Mouse (Mus musculus): ENCODE results near the gene Efcab12. TPM values are rescaled to one million over a fixed set of nuclear protein-coding genes. Genes with fewer than 3 reads are reported as not detected.

Efcab12 gene
- polyA plus RNA-seq, 1 experiment from 2014 or later: 0.72 TPM

DNA sequence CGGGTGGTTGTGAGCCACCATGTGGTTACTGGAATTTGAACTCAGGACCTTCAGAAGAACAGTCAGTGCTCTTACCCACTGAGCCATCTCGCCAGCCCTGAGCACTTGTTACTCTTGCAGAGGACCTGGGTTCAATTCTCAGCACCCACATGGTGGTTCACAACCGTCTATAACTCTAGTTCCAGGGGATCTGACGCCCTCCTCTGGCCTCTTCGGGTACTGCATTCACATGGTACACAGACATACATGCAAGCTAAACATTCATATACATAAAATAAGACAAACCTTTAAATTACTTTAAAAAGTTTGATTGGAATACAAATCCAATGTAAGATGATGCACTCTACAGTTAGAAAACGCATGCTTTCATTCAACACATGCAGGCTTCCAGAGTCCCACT is 66.0 kb downstream of the Efcab12 start:
- no peaks in the 10 kb centered on the region for H3K27me3 ChIP-seq (ENCODE audit: control insufficient read depth, insufficient read depth, low read length)
- no peak overlapping the region for H3K9ac ChIP-seq (ENCODE audit: low read length)
- ATAC-seq (ENCODE audit: insufficient number of reproducible peaks, low FRiP score, low TSS enrichment, low read depth) (no peak), DNase-seq (ENCODE audit: low spot score) (no peak)
- 82% methylated on average over 6 of the region's 6 CpGs for WGBS
- H3K4me2 ChIP-seq (ENCODE audit: low read depth, severe bottlenecking): no peak overlapping the region
- no peak overlapping the region for H3K27ac ChIP-seq (replicated peaks; ENCODE audit: low read depth, low read length)
- no peaks in the 10 kb centered on the region for H3K36me3 ChIP-seq (ENCODE audit: control insufficient read depth, insufficient read depth, low read length)
- H3K4me3 ChIP-seq (ENCODE audit: low read depth, low read length): no peak overlapping the region
- no peaks in the 10 kb centered on the region for H3K9me3 ChIP-seq (ENCODE audit: control insufficient read depth, low read length)
- peaks cover 12% of the 10 kb centered on the region for H3K4me1 ChIP-seq (ENCODE audit: control insufficient read depth, insufficient read depth, low read length)

DNA sequence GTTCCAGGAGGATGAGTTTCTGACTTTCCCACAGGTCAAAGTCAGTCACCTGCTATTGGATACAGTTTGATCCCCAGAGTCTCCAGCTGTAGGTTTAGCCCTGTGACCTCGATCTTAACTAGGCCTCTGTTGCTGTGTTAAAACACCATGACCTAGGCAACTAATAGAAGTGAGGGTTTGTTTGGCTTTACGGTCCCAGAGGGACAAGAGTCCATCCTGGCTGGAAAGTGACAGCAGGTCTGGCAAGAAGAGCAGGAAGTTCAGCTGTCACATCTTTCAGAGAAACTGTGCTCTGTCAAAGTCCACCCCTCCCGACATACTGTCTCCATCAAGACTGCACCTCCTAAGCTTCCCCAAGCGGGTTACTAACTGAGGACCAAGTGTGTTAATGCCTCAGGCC is 67.4 kb downstream of the Efcab12 start:
- Histone ChIP-seq H3K4me3 (ENCODE audit: low read depth, low read length) (no peak overlapping the region), H3K4me1 (ENCODE audit: control insufficient read depth, insufficient read depth, low read length) (peaks cover 7% of the 10 kb centered on the region), H3K4me2 (ENCODE audit: low read depth, severe bottlenecking) (no peak overlapping the region), H3K9me3 (ENCODE audit: control insufficient read depth, low read length) (no peaks in the 10 kb centered on the region), H3K36me3 (ENCODE audit: control insufficient read depth, insufficient read depth, low read length) (no peaks in the 10 kb centered on the region), H3K27ac (replicated peaks; ENCODE audit: low read depth, low read length) (no peak overlapping the region), H3K27me3 (ENCODE audit: control insufficient read depth, insufficient read depth, low read length) (no peaks in the 10 kb centered on the region), H3K9ac (ENCODE audit: low read length) (no peak overlapping the region)
- no peak for DNase-seq (ENCODE audit: low spot score)
- ATAC-seq (ENCODE audit: insufficient number of reproducible peaks, low FRiP score, low TSS enrichment, low read depth): no peak
- 72% methylated on average over 4 of the region's 4 CpGs for WGBS

DNA sequence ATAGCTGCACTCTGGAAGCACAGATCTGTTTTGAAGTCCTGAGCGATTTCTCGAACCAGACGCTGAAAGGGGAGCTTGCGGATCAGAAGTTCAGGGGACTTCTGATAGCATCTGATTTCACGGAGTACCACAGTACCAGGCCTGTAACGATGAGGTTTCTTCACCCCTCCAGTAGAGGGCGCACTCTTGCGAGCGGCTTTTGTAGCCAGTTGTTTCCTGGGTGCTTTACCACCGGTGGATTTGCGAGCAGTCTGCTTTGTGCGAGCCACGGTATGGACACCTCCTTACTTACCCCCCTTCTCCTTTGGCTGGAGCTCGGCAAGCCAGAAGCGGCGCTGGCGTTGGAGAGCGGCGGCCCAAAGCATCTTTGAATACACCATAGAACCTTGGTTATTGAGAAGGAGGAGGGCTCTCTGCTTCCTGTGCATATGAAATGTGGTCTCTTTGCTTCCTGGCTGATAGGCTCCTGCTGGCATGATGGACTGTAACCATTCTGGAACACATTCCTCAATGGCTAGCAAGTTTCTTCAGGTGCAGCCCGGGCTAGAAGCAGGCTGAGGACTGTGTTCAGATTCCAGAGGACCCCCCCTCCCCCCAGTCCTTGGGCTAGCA is 68.0 kb downstream of the Efcab12 start:
- Histone ChIP-seq H3K27ac (replicated peaks; ENCODE audit: low read depth, low read length) (no peak overlapping the region), H3K4me2 (ENCODE audit: low read depth, severe bottlenecking) (no peak overlapping the region), H3K9me3 (ENCODE audit: control insufficient read depth, low read length) (no peaks in the 10 kb centered on the region), H3K36me3 (ENCODE audit: control insufficient read depth, insufficient read depth, low read length) (no peaks in the 10 kb centered on the region), H3K4me3 (ENCODE audit: low read depth, low read length) (no peak overlapping the region), H3K9ac (ENCODE audit: low read length) (no peak overlapping the region), H3K27me3 (ENCODE audit: control insufficient read depth, insufficient read depth, low read length) (no peaks in the 10 kb centered on the region), H3K4me1 (ENCODE audit: control insufficient read depth, insufficient read depth, low read length) (no peaks in the 10 kb centered on the region; the same call in none of the 2 replicates)
- ATAC-seq (ENCODE audit: insufficient number of reproducible peaks, low FRiP score, low TSS enrichment, low read depth) (no peak), DNase-seq (ENCODE audit: low spot score) (no peak)
- WGBS: 85% methylated on average over 19 of the region's 20 CpGs

DNA sequence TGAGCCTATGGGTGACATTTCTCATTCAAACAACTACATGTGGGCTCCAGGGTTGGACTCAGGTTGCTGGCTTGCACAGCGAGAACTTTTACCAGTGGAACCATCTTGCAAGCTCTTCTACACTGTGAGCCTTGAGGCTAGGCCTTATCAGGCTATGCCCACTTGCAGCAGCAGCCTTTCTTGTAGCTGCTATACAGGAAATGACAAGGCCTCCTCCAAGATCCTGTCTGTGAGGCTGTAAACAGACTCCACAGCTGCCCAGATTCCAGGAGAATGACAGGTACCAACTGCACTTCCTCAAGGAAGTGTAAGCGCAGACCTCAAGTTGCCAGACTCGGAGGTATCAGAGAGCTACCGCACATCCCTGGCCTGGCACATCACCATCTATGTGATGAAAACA is 70.0 kb downstream of the Efcab12 start:
- H3K36me3 ChIP-seq (ENCODE audit: control insufficient read depth, insufficient read depth, low read length): no peaks in the 10 kb centered on the region
- no peak for DNase-seq (ENCODE audit: low spot score)
- H3K9ac ChIP-seq (ENCODE audit: low read length): no peak overlapping the region
- H3K4me2 ChIP-seq (ENCODE audit: low read depth, severe bottlenecking): no peak overlapping the region
- no peak overlapping the region for H3K27ac ChIP-seq (replicated peaks; ENCODE audit: low read depth, low read length)
- H3K27me3 ChIP-seq (ENCODE audit: control insufficient read depth, insufficient read depth, low read length): no peaks in the 10 kb centered on the region
- no peak for ATAC-seq (ENCODE audit: insufficient number of reproducible peaks, low FRiP score, low TSS enrichment, low read depth)
- H3K4me3 ChIP-seq (ENCODE audit: low read depth, low read length): no peak overlapping the region
- H3K9me3 ChIP-seq (ENCODE audit: control insufficient read depth, low read length): no peaks in the 10 kb centered on the region
- no peaks in the 10 kb centered on the region; the same call in 1 of the 2 replicates for H3K4me1 ChIP-seq (ENCODE audit: control insufficient read depth, insufficient read depth, low read length)
- WGBS: 83% methylated on average over 4 of the region's 4 CpGs

DNA sequence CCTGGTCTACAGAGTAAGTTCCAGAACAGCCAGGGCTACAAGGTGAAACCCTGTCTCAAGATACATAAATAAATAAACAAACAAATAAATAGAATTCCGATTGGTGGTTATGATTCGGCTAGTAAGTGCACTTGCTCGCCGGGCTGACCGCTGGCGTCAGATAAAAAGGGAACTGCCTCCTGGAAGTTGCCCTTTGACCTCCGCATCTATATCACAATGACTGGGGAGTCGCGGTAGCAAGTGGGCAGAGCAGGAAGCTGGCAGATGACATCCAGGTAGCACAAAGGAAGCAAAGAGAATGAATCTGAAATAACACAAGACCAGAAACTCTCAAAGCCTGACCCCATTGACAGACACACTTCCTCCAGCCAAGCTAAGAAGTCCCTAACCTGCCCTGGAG is 70.9 kb downstream of the Efcab12 start:
- WGBS: 52% methylated on average over 9 of the region's 9 CpGs
- Histone ChIP-seq H3K36me3 (ENCODE audit: control insufficient read depth, insufficient read depth, low read length) (no peaks in the 10 kb centered on the region), H3K27me3 (ENCODE audit: control insufficient read depth, insufficient read depth, low read length) (no peaks in the 10 kb centered on the region), H3K9ac (ENCODE audit: low read length) (no peak overlapping the region), H3K9me3 (ENCODE audit: control insufficient read depth, low read length) (no peaks in the 10 kb centered on the region), H3K4me2 (ENCODE audit: low read depth, severe bottlenecking) (no peak overlapping the region), H3K4me3 (ENCODE audit: low read depth, low read length) (no peak overlapping the region), H3K4me1 (ENCODE audit: control insufficient read depth, insufficient read depth, low read length) (peaks cover 4% of the 10 kb centered on the region; the same call in 1 of the 2 replicates), H3K27ac (replicated peaks; ENCODE audit: low read depth, low read length) (no peak overlapping the region; the same call in 1 of the 2 replicates)
- ATAC-seq (ENCODE audit: insufficient number of reproducible peaks, low FRiP score, low TSS enrichment, low read depth): no peak
- no peak for DNase-seq (ENCODE audit: low spot score)

DNA sequence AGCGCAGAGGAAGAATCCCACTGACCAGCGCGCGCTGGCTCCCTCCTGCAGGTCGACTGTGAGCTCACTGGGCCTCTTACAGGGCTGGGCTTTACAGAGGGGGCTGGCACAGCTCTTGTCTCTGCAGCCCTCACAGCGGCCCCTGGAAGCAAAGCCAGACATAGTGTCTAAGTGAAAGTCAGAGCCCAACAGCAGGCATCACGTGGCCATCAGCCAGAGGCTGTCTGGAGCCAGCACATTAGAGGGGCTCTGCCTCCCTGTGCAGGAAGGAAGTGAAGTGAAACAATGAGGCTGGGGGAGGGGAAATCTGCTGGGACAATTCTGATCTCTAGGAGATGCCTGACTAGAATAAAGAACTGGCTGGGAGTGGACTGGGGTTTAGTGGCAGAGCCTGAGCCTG is 74.0 kb downstream of the Efcab12 start:
- no peak overlapping the region for H3K9ac ChIP-seq (ENCODE audit: low read length)
- ATAC-seq (ENCODE audit: insufficient number of reproducible peaks, low FRiP score, low TSS enrichment, low read depth): peak; percentile 87
- H3K4me1 ChIP-seq (ENCODE audit: control insufficient read depth, insufficient read depth, low read length): peaks cover 7% of the 10 kb centered on the region; the same call in 1 of the 2 replicates

DNA sequence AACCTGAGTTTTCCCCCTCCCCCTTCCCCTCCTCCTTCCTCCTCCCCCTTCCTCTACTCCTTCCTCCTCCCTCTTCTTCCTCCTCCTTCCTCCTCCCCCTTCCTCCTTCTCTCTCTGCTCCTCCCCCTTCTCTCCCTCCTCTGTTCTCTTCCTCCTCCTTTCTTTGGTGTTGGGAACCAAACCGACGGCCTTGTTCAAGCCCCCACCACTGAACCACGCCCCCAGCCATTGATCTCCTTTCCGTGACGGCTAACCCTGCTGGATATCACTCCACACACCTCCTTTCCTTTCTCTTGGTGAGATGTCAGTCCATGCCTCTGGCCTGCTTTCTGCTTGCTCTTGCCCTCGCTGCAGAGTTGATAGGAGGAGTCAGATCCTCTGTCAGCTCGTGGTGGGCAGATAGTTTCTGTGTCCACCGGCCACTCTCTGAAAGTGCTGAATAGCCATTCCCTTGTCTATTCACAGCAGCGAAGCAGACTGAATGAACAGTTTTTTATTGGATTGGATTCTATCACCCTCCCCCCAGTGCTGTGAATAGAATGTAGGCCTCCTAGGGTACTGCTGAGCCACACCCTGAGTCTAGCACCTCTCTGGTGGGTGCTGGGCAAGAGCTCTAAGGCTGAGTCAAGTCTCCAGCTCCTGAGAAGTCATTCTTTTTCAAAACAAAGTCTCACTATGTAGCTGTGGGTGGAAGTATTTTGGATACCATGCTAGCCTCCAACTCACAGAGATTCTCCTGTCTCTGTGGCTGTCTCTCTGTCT is 76.0 kb downstream of the Efcab12 start, which contains the start of gene Tmem40:
Gene Tmem40 (minus strand): TSS at position 416 of the 762 bp plus-strand sequence.
- no peaks in the 10 kb centered on the region for H3K36me3 ChIP-seq (ENCODE audit: control insufficient read depth, insufficient read depth, low read length)
- ATAC-seq (ENCODE audit: insufficient number of reproducible peaks, low FRiP score, low TSS enrichment, low read depth): no peak
- H3K9me3 ChIP-seq (ENCODE audit: control insufficient read depth, low read length): no peaks in the 10 kb centered on the region
- H3K9ac ChIP-seq (ENCODE audit: low read length): no peak within 1 kb of the TSS
- peak within 1 kb of the TSS; percentile 68; the same call in 1 of the 2 replicates for H3K27ac ChIP-seq (replicated peaks; ENCODE audit: low read depth, low read length)
- no peaks in the 10 kb centered on the region for H3K27me3 ChIP-seq (ENCODE audit: control insufficient read depth, insufficient read depth, low read length)
- H3K4me1 ChIP-seq (ENCODE audit: control insufficient read depth, insufficient read depth, low read length): peaks cover 7% of the 10 kb centered on the region; the same call in 1 of the 2 replicates
- H3K4me2 ChIP-seq (ENCODE audit: low read depth, severe bottlenecking): peak within 1 kb of the TSS; percentile 20; the same call in 1 of the 2 replicates
- WGBS: 3% methylated on average over 9 of the region's 9 CpGs
- H3K4me3 ChIP-seq (ENCODE audit: low read depth, low read length): no peak within 1 kb of the TSS
- peak; percentile 53 for DNase-seq (ENCODE audit: low spot score)

More for the DNA sequence above, 74.0 kb downstream of the Efcab12 start:
- peak overlapping the region; percentile 89 for H3K27ac ChIP-seq (replicated peaks; ENCODE audit: low read depth, low read length)
- 7% methylated on average over 7 of the region's 7 CpGs for WGBS
- no peak overlapping the region for H3K4me3 ChIP-seq (ENCODE audit: low read depth, low read length)
- no peaks in the 10 kb centered on the region for H3K9me3 ChIP-seq (ENCODE audit: control insufficient read depth, low read length)
- no peaks in the 10 kb centered on the region for H3K36me3 ChIP-seq (ENCODE audit: control insufficient read depth, insufficient read depth, low read length)
- peak; percentile 85 for DNase-seq (ENCODE audit: low spot score)
- no peaks in the 10 kb centered on the region for H3K27me3 ChIP-seq (ENCODE audit: control insufficient read depth, insufficient read depth, low read length)
- H3K4me2 ChIP-seq (ENCODE audit: low read depth, severe bottlenecking): no peak overlapping the region

DNA sequence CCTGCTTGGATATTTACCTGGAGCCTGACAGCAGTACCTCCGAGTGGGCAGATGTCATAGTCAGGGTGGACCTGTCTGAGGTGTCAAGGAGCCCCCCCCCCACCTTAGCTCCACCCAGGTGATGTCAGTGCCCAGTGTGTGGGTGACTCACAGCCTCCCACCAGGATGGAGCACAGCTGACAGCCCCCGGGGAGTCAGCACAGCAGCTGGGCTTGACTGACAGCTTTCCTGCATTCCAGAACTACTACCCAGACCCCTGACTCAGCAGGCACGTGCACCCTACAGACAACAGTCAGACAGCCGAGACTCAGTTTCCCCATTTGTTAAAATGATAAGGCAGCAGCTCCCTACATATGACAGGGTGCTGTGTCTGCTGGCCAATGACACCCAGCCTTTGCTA is 77.2 kb downstream of the Efcab12 start:
- H3K4me1 ChIP-seq (ENCODE audit: control insufficient read depth, insufficient read depth, low read length): peaks cover 7% of the 10 kb centered on the region; the same call in 1 of the 2 replicates

More for the DNA sequence above, 77.2 kb downstream of the Efcab12 start:
- Histone ChIP-seq H3K9ac (ENCODE audit: low read length) (no peak overlapping the region), H3K4me2 (ENCODE audit: low read depth, severe bottlenecking) (no peak overlapping the region), H3K4me3 (ENCODE audit: low read depth, low read length) (no peak overlapping the region), H3K9me3 (ENCODE audit: control insufficient read depth, low read length) (no peaks in the 10 kb centered on the region), H3K27me3 (ENCODE audit: control insufficient read depth, insufficient read depth, low read length) (no peaks in the 10 kb centered on the region), H3K27ac (replicated peaks; ENCODE audit: low read depth, low read length) (no peak overlapping the region), H3K36me3 (ENCODE audit: control insufficient read depth, insufficient read depth, low read length) (no peaks in the 10 kb centered on the region)
- ATAC-seq (ENCODE audit: insufficient number of reproducible peaks, low FRiP score, low TSS enrichment, low read depth) (no peak), DNase-seq (ENCODE audit: low spot score) (no peak)
- WGBS: 64% methylated on average over 4 of the region's 4 CpGs
